Mouse (Mus musculus): ENCODE data around the gene Megf11. TPM values are rescaled to one million over a fixed set of nuclear protein-coding genes. Genes with fewer than 3 reads are reported as not detected.
A peak's percentile ranks its signal among the peaks of the same experiment; 100 is the strongest.
"Not testable (repeated sequence)": the region's sequence is repeated elsewhere in the genome, so short reads cannot be mapped to it uniquely, and the experiment has no call there.

Megf11 gene
- total RNA-seq, 2 experiments from 2014 or later = 0.27 to 0.31 TPM

DNA sequence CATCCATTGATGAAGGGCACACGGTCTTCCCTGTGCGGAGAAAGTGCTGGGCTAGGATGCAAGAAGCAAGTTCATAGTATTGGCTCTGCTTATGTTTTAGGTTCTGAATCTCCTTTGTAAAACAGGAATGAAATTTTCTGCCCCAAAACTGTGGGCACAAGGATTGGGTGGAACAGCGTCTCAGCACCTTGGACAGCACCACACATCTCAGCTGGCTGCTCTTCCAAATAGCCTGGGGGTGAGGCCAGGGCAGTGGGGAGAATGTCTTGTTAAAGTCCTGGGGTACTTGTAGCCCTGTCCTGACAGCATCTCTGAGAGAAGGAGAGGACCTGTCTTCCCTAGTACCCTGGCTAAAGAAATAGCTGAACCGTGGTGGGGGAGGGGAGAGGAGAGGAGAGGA lies 281.1 kb downstream of the Megf11 start:
- intact Hi-C loops (cut with DNase I; ENCODE audit: low total_unique reads) = no loop called here
- no peak for DNase-seq

DNA sequence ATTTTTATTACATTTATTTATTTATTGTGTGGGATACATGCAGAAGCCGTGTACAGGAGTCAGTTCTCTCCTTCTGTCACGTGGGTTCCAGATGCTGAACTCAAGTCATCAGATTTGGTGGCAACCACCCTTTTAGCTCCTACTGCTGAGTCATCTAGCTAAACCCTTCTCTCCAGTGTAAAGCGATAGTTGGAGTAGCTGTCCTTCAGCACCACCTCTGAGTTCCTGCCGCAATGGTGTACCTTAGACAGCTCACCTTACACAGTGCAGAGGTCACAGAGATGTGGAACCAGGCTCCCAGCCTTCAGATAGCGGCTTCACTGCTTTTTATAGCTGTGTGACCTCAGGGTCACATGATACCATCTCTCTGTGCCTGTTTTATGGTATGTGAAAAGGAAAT lies 282.1 kb downstream of the Megf11 start:
- intact Hi-C loops (cut with DNase I; ENCODE audit: low total_unique reads) = no loop called here
- DNase-seq = no peak

DNA sequence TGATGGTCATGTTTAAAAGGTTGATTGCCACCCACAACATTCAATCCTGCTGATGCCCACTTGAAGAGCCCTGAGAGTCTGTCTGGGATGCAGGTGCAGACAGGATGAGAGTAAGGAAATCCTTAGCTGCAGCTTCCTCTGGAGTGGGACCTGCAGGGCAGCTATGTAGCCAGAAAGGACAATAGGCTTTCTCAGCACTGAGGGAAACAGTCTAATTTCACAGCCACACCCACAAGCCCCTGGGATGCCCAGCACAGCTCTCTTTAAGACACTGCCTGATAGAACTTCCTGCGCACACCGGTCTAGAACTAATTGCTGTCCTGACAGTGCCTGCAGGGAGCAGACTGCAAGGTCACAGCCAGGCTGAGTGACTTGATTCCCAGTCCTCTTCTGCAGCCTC lies 282.6 kb downstream of the Megf11 start:
- DNase-seq = no peak
- intact Hi-C loops (cut with DNase I; ENCODE audit: low total_unique reads) = no loop called here

GRCm38 (mm10) chr9:64671341-64672319 lies 286.2 kb downstream of the Megf11 start:
- intact Hi-C loops (cut with DNase I; ENCODE audit: low total_unique reads); DNase-seq: not testable (repeated sequence)

GRCm38 (mm10) chr9:64687122-64688014 lies 301.9 kb downstream of the Megf11 start:
- intact Hi-C loops (cut with DNase I; ENCODE audit: low total_unique reads) = no loop called here
- DNase-seq = no peak

- intact Hi-C loops (cut with DNase I; ENCODE audit: low total_unique reads) = no loop called here
- DNase-seq = no peak
Observed at GRCm38 (mm10) chr9:64688015-64688394, 302.6 kb downstream of the Megf11 start.

- intact Hi-C loops (cut with DNase I; ENCODE audit: low total_unique reads) = no loop called here
- no peak for DNase-seq
Observed at GRCm38 (mm10) chr9:64690771-64691170, 305.3 kb downstream of the Megf11 start.

DNA sequence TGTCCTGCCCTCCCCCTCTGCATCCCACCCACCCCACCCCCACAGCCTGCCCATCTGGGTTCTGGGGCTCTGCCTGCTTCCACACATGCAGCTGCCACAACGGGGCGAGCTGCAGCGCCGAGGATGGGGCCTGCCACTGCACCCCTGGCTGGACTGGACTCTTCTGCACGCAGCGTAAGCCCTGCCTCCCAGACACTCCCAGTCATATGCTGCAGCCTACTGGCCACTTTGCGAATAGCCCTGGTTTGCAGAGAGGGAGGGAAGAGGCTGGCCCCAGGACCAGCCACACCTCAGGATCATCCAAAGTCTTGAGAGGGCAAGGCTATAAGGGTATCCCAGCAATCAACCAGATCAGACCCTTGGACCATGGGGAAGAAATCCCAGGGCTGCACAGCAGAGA lies 305.8 kb downstream of the Megf11 start:
- DNase-seq = peak; percentile 58
- intact Hi-C loops (cut with DNase I; ENCODE audit: low total_unique reads) = no loop called here

- intact Hi-C loops (cut with DNase I; ENCODE audit: low total_unique reads) = no loop called here
Observed at GRCm38 (mm10) chr9:64693094-64693493, 307.7 kb downstream of the Megf11 start.

GRCm38 (mm10) chr9:64695266-64695665 lies 309.8 kb downstream of the Megf11 start:
- intact Hi-C loops (cut with DNase I; ENCODE audit: low total_unique reads) = no loop called here

More at GRCm38 (mm10) chr9:64693094-64693493, 307.7 kb downstream of the Megf11 start:
- no peak for DNase-seq

GRCm38 (mm10) chr9:64696404-64696803 lies 311.0 kb downstream of the Megf11 start:
- intact Hi-C loops (cut with DNase I; ENCODE audit: low total_unique reads) = no loop called here
- peak; percentile 29 for DNase-seq

More at GRCm38 (mm10) chr9:64695266-64695665, 309.8 kb downstream of the Megf11 start:
- no peak for DNase-seq

GRCm38 (mm10) chr9:64697006-64697405 lies 311.6 kb downstream of the Megf11 start:
- intact Hi-C loops (cut with DNase I; ENCODE audit: low total_unique reads) = no loop called here
- DNase-seq = no peak

DNA sequence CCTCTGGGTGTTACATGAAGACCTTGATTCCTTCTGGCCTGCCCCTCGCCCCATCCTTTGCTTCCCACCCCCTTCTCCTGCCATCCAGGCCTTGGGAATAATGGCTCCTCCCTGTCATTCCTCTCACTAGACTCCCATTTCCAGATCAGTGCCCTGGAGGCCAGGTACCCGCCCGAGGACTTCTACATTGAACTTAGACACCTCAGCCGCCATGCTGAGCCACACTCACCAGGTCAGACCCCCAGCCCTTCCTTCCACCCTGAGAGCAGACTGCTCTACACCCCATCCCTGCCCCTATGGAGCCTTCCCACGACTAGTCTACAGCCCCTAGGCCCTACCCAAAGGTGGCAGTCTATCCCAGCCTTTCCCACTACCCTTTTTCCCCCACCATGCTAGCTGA lies 312.3 kb downstream of the Megf11 start:
- intact Hi-C loops (cut with DNase I; ENCODE audit: low total_unique reads) = no loop called here
- DNase-seq = no peak

DNA sequence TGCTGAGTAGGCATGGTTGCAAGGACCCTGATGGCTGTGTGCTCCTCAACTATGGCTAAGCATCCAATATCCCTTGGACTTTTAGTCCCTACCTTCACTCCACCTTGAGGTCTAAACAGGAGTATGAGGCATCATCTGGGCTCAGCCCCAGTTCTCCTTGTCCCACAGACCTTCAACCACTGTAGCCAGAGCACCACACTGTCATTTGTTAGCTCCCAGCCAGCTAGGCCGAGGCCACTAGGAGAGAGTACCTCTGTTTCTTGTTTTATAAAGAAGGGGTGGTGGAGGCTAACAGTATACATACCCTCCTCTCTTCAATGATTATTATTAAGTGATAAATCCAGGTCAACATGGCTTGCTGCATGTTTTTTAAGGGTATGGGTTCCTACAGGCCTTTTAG lies 313.2 kb downstream of the Megf11 start:
- intact Hi-C loops (cut with DNase I; ENCODE audit: low total_unique reads) = no loop called here
- DNase-seq = no peak

DNA sequence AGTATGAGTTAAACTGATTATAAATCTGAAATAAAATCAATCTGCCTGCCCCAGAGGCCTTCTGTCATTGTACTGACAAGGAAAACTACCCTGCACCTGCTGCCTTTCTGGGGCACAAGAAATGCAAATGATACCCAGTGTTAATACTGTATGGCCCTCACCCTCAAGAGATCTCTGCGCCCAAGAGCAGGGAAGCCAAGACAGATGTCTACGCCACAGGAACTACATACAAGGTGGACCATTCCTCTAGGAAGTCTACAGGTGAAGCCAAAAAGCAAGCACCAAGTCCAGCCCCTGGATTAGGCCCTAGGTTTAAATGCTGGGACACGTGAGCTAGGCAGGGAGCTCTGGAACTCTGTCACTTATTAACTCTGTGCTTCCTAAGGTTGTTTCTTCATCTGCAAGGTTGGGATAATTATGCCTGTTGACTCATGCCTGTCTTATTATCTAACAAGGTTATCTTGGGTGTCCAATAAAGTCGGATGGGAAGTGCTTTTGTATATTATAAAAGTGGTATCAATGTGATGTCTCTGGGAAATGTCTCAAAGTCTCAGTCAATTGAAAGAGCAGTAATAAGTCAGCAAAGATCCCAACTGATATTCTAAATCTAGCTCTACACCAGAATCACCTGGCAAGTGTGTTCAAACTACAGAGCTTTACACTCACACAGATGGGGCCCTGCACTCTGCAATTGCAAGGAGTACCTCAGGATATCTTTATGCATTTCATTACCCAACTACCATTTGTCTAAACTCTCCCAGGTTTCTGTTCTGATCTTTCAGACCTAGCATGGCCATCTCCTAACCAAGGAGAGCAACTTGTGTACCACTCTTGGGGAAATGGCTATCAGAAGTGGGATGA lies 315.3 kb downstream of the Megf11 start:
- no peak for DNase-seq
- intact Hi-C loops (cut with DNase I; ENCODE audit: low total_unique reads) = no loop called here

DNA sequence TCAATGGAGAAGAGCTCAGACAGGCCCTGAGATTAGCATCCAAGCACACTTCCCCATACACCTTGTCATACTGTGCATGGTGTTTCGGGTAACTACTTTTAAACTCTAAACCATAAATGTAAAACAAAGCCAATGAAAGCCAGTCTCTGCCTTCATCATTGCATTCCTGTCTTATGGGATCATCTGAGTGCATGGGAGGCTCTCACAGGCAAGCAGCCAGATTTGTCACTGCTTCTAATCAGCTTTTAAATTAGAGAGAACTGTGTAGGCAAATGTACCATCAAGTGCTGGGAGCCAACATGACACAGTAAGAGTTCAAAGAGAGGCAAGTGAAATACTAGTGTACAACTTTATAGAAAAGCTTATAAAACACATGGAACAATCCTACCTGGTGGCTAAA lies 316.2 kb downstream of the Megf11 start:
- intact Hi-C loops (cut with DNase I; ENCODE audit: low total_unique reads) = no loop called here
- DNase-seq = no peak

DNA sequence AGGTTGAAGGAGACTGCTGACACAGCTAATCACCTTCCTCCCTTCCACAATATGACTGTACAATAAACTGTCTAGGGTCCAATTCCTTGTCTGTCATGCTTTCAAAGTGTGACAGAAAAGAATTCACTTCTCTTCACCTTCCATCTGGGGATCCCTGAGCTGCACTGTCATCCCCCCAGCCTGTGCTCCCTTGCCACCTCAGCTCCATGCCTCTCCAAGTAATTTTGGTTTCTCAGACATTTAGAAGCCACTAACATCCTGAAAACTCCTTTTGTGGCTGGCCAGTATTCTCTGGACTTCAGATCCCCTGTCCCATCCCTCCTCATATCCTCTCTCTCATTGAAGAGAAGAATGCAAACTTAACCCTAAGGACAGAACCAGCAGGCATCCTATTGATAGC lies 317.0 kb downstream of the Megf11 start:
- intact Hi-C loops (cut with DNase I; ENCODE audit: low total_unique reads) = no loop called here
- DNase-seq = no peak

- no peak for DNase-seq
- intact Hi-C loops (cut with DNase I; ENCODE audit: low total_unique reads) = no loop called here
Observed at GRCm38 (mm10) chr9:64702937-64703336, 317.5 kb downstream of the Megf11 start.

DNA sequence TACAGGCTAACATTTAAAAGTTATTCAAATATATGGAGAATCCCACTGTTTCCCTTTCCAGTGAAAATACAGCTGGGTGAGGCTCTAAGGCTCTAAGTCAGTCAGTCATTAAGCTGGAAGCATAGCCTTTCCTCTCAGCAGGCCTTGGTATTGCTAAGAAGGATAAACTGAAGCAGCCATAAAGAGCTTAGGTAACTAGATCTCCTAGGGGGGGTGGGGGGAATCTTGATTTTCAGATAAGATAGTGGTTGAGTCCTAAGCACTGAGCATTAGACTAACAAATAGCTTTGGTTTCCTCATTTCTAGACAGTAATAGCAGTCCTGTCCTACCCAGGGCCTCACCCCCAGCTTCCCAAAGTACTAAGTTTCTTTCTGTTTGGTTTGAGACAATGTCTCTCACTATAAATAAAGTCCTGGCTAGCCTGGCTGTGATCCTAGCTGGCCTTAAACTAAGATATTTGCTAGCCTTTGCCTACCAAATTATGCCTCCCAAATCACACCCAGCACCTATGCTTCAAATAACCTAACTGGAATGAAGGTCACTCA lies 318.1 kb downstream of the Megf11 start:
- intact Hi-C loops (cut with DNase I; ENCODE audit: low total_unique reads) = no loop called here
- DNase-seq = no peak

Measured in gastrocnemius, postnatal 14 days (tissue).